Mouse (Mus musculus) heart, adult 11 months (tissue): Measurements from ENCODE around the gene Ccl11.

ENCODE experiments used
- DNase-seq: peaks from one replicate; pipeline ENCODE4 v3.0.0; 2022

Ccl11 gene

GRCm38 (mm10) chr11:82057646-82058045 lies at the start of gene Ccl11:
Gene Ccl11 (plus strand): TSS chr11:82057823.
- peak; percentile 92 for DNase-seq

- no peak for DNase-seq
Measured at GRCm38 (mm10) chr11:82010115-82010514, 47.5 kb upstream of the Ccl11 start.

- peak; percentile 97 for DNase-seq
Measured at GRCm38 (mm10) chr11:82011411-82012193, 46.0 kb upstream of the Ccl11 start.

- DNase-seq, result no peak
Measured at GRCm38 (mm10) chr11:82013756-82014155, 43.9 kb upstream of the Ccl11 start.

GRCm38 (mm10) chr11:82015066-82015465 lies 42.6 kb upstream of the Ccl11 start:
- no peak for DNase-seq

GRCm38 (mm10) chr11:82016181-82016780 lies 41.3 kb upstream of the Ccl11 start:
- peak; percentile 96 for DNase-seq

GRCm38 (mm10) chr11:82019389-82019788 lies 38.2 kb upstream of the Ccl11 start:
- DNase-seq, result no peak

- DNase-seq, result no peak
Measured at GRCm38 (mm10) chr11:82019793-82020192, 37.8 kb upstream of the Ccl11 start.

GRCm38 (mm10) chr11:82021406-82021805 lies 36.2 kb upstream of the Ccl11 start:
- no peak for DNase-seq

- DNase-seq, result no peak
Measured at GRCm38 (mm10) chr11:82022504-82023056, 35.0 kb upstream of the Ccl11 start.

- peak; percentile 92 for DNase-seq
Measured at GRCm38 (mm10) chr11:82023769-82024168, 33.9 kb upstream of the Ccl11 start.

GRCm38 (mm10) chr11:82030171-82030570 lies 27.5 kb upstream of the Ccl11 start:
- DNase-seq, result no peak

- DNase-seq, result peak; percentile 93
Measured at GRCm38 (mm10) chr11:82032136-82032535, 25.5 kb upstream of the Ccl11 start.

GRCm38 (mm10) chr11:82032678-82033344 lies 24.8 kb upstream of the Ccl11 start:
- DNase-seq, result peak; percentile 99

GRCm38 (mm10) chr11:82034446-82034845 lies 23.2 kb upstream of the Ccl11 start:
- no peak for DNase-seq

GRCm38 (mm10) chr11:82035356-82035755 lies 22.3 kb upstream of the Ccl11 start, which contains the start of gene Ccl2:
Gene Ccl2 (plus strand): TSS chr11:82035571.
- DNase-seq, result peak; percentile 99

GRCm38 (mm10) chr11:82035857-82036256 lies 21.8 kb upstream of the Ccl11 start:
- no peak for DNase-seq

GRCm38 (mm10) chr11:82038535-82038934 lies 19.1 kb upstream of the Ccl11 start, which contains the start of gene Gm17268:
Gene Gm17268 (minus strand): TSS chr11:82038562.
- DNase-seq, result peak; percentile 91

GRCm38 (mm10) chr11:82039132-82039660 lies 18.4 kb upstream of the Ccl11 start:
- DNase-seq, result peak; percentile 93

- no peak for DNase-seq
Measured at GRCm38 (mm10) chr11:82041671-82042080, 15.9 kb upstream of the Ccl11 start.

GRCm38 (mm10) chr11:82045471-82045870 lies 12.2 kb upstream of the Ccl11 start, which contains the start of gene Ccl7:
Gene Ccl7 (plus strand): TSS chr11:82045712.
- peak; percentile 96 for DNase-seq

GRCm38 (mm10) chr11:82047746-82048415 lies 9.7 kb upstream of the Ccl11 start:
- DNase-seq, result peak; percentile 95
